Mouse (Mus musculus) sigmoid colon, adult 10 weeks (tissue): Measurements from ENCODE around the gene Hdac9. TPM values are rescaled to one million over a fixed set of nuclear protein-coding genes. Genes with fewer than 3 reads are reported as not detected.

Experiments used
- polyA plus RNA-seq: library from polyadenylated mRNA; stranded (reverse); fragments of 350-450 nt; fragmentation: Illumina TruSeq; extraction: RNeasy Lipid Tissue Mini Kit (QIAGEN cat#74804); gene quantifications from one replicate; pipeline ENCODE4 v1.2.3, GENCODE M21; 2014; ENCODE audit warnings: low read depth, low replicate concordance

The Hdac9 gene
- 9.3 TPM for polyA plus RNA-seq

DNA sequence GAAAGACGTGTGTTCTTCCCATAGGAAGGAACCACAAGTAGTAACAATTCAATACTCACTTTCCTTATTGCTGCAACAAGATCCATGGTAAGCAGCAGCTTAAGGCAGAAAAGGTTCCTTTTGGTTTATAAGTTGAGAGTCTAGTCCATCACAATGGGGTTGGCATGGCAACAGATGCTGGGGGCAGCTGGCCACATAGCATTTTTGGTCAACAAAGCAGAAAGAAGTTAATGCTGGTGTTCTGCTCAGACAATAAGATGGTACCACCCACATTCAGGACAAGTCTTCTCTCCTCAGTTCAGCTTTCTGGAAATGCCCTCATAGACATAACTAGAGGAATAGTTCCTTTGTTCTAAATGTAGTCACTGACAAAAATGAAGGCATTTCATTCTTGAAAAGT lies at the start of gene Hdac9:
Gene Hdac9 (minus strand): TSS at position 101 of the 400 bp plus-strand sequence.

Other genes with a start within 250 kb of the Hdac9 start
- gene Prps1l1, start 67.7 kb upstream of the Hdac9 start, polyA plus RNA-seq = not detected
- 265 TPM for gene Snx13, start 130.1 kb upstream of the Hdac9 start, polyA plus RNA-seq